Mouse (Mus musculus): Measurements from ENCODE around the gene Pcdh7. TPM values are rescaled to one million over a fixed set of nuclear protein-coding genes. Genes with fewer than 3 reads are reported as not detected.

Pcdh7 gene
- polyA plus RNA-seq, 1 experiment from 2014 or later: 7.4 TPM

DNA sequence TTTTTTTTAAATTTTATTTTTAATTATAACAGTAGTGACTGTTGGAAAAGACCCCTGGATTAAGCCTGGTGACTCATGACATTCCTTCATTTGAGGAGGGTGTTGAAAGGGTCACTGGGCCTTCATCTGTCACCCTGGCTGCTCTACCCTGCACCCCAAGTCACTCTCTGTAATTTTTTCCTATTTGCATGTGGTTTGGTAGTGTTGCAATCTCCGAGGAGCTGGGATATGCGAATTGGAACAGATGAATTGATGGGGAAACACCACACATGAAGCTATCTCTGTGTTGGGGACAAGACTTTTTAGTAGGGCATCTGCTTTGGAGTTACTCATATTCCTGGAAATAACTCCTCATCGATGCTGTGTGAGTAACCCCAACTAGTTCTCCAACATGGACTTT is 146.5 kb downstream of the Pcdh7 start:
- no peak overlapping the region for H3K4me3 ChIP-seq (ENCODE audit: low read depth, low read length)
- H3K27me3 ChIP-seq (ENCODE audit: control insufficient read depth, insufficient read depth, low read length): no peaks in the 10 kb centered on the region
- no peaks in the 10 kb centered on the region for H3K9me3 ChIP-seq (replicated peaks; ENCODE audit: control insufficient read depth, low read length)
- ATAC-seq (replicated peaks; ENCODE audit: insufficient number of reproducible peaks, low FRiP score, low TSS enrichment, low read depth): no peak
- H3K4me2 ChIP-seq (ENCODE audit: low read depth, low read length): no peak overlapping the region
- H3K36me3 ChIP-seq (replicated peaks; ENCODE audit: control insufficient read depth, insufficient read depth, low read depth, low read length): no peaks in the 10 kb centered on the region
- no peak for DNase-seq (ENCODE audit: low spot score)
- H3K27ac ChIP-seq (replicated peaks; ENCODE audit: low read depth, low read length): no peak overlapping the region
- 92% methylated on average over 3 of the region's 3 CpGs for WGBS
- H3K9ac ChIP-seq (replicated peaks; ENCODE audit: low read length): no peak overlapping the region
- no peaks in the 10 kb centered on the region for H3K4me1 ChIP-seq (ENCODE audit: control insufficient read depth, insufficient read depth, low read length)

DNA sequence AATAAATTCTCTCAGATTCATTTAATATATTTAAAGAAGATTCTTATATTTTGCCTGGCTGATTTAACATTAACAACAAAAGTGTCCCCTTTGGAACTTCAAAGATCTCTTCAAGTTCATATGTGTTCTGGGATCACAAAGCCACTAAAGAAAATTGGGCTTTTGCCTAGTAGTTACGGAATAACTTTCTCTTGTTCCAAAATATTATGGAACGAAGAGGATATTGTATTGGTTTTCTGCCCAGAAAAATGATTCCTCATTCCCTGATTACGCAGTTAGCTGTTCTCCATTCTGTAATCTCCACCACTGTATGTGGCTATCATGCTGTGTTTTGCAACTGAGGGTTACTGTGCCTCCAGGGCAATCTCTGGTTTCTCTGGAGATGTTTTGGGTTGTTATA is 147.5 kb downstream of the Pcdh7 start:
- H3K4me3 ChIP-seq (ENCODE audit: low read depth, low read length): no peak overlapping the region
- DNase-seq (ENCODE audit: low spot score): no peak
- no peaks in the 10 kb centered on the region for H3K27me3 ChIP-seq (ENCODE audit: control insufficient read depth, insufficient read depth, low read length)
- H3K27ac ChIP-seq (replicated peaks; ENCODE audit: low read depth, low read length): no peak overlapping the region
- no peak overlapping the region for H3K9ac ChIP-seq (replicated peaks; ENCODE audit: low read length)
- no peaks in the 10 kb centered on the region for H3K4me1 ChIP-seq (ENCODE audit: control insufficient read depth, insufficient read depth, low read length)
- H3K9me3 ChIP-seq (replicated peaks; ENCODE audit: control insufficient read depth, low read length): no peaks in the 10 kb centered on the region
- 79% methylated on average over 3 of the region's 3 CpGs for WGBS
- no peaks in the 10 kb centered on the region for H3K36me3 ChIP-seq (replicated peaks; ENCODE audit: control insufficient read depth, insufficient read depth, low read depth, low read length)
- no peak overlapping the region for H3K4me2 ChIP-seq (ENCODE audit: low read depth, low read length)
- ATAC-seq (replicated peaks; ENCODE audit: insufficient number of reproducible peaks, low FRiP score, low TSS enrichment, low read depth): no peak

DNA sequence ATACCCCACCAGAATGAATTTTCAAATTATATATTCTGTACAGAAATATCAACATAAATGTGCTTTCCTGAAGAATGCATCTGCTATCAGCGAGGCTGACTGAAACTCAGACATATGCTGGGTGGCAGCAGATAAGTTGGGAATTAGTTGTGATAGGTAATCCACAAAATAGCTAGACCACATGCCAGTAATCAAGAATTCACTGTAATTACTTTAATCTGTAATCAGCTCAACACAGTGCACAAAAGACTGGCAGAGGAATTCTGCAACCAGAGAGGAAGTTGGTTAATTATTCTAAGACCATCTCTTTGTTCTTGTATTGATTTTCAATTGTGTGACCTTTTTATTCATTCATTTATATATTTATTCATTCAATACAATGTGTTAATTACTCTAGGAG is 148.3 kb downstream of the Pcdh7 start:
- no peak overlapping the region for H3K9ac ChIP-seq (replicated peaks; ENCODE audit: low read length)
- H3K4me3 ChIP-seq (ENCODE audit: low read depth, low read length): no peak overlapping the region
- no peak for ATAC-seq (replicated peaks; ENCODE audit: insufficient number of reproducible peaks, low FRiP score, low TSS enrichment, low read depth)
- 58% methylated on average over 1 of the region's 1 CpGs for whole genome bisulfite sequencing
- H3K27me3 ChIP-seq (ENCODE audit: control insufficient read depth, insufficient read depth, low read length): no peaks in the 10 kb centered on the region
- H3K4me1 ChIP-seq (ENCODE audit: control insufficient read depth, insufficient read depth, low read length): no peaks in the 10 kb centered on the region
- H3K9me3 ChIP-seq (replicated peaks; ENCODE audit: control insufficient read depth, low read length): no peaks in the 10 kb centered on the region
- DNase-seq (ENCODE audit: low spot score): no peak
- no peak overlapping the region for H3K4me2 ChIP-seq (ENCODE audit: low read depth, low read length)
- no peak overlapping the region for H3K27ac ChIP-seq (replicated peaks; ENCODE audit: low read depth, low read length)
- H3K36me3 ChIP-seq (replicated peaks; ENCODE audit: control insufficient read depth, insufficient read depth, low read depth, low read length): no peaks in the 10 kb centered on the region

DNA sequence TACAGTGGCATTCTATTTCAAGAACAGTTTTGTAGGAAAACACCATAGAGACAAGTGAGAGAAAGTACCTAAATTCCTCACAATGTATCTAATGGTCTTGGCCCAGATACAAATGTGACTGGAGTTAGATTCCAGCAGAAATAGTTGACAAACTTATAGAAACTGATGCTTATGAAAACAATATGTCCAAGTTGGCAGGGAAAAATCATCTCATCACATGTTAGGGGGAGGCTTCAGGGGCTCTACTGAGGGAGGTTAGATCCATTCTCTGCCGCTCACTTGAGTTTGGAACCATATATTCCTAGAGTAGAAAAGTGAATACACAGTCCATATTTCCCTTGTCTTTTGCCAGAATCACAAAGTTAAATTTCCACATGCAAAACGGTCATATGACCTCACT is 150.1 kb downstream of the Pcdh7 start:
- H3K4me3 ChIP-seq (ENCODE audit: low read depth, low read length): no peak overlapping the region
- 70% methylated on average over 2 of the region's 2 CpGs for WGBS
- no peak overlapping the region for H3K9ac ChIP-seq (replicated peaks; ENCODE audit: low read length)
- H3K36me3 ChIP-seq (replicated peaks; ENCODE audit: control insufficient read depth, insufficient read depth, low read depth, low read length): no peaks in the 10 kb centered on the region
- DNase-seq (ENCODE audit: low spot score) (no peak), ATAC-seq (replicated peaks; ENCODE audit: insufficient number of reproducible peaks, low FRiP score, low TSS enrichment, low read depth) (no peak)
- H3K4me2 ChIP-seq (ENCODE audit: low read depth, low read length): no peak overlapping the region
- H3K27ac ChIP-seq (replicated peaks; ENCODE audit: low read depth, low read length): no peak overlapping the region
- H3K9me3 ChIP-seq (replicated peaks; ENCODE audit: control insufficient read depth, low read length): no peaks in the 10 kb centered on the region
- H3K27me3 ChIP-seq (ENCODE audit: control insufficient read depth, insufficient read depth, low read length): no peaks in the 10 kb centered on the region
- no peaks in the 10 kb centered on the region for H3K4me1 ChIP-seq (ENCODE audit: control insufficient read depth, insufficient read depth, low read length)

DNA sequence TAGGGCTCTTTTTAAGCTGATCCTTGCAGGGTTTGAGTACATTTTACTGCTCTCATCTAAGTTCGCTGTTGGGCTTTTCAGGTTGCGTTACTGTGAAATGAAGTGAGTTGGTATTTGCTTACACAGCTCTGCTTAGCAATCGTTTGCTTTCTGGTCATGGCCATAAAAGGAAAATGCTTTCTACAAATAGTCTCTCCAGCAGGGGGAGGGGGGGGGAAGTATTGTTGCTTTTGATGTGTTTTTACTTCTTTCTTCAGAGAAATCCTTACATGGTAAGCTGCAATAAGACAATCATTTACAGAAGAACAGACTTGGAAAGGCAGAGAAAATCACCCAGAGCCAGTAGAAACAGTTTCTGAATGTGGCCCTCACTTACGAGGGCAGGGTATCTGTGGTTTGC is 150.9 kb downstream of the Pcdh7 start:
- Histone ChIP-seq H3K36me3 (replicated peaks; ENCODE audit: control insufficient read depth, insufficient read depth, low read depth, low read length) (no peaks in the 10 kb centered on the region), H3K27ac (replicated peaks; ENCODE audit: low read depth, low read length) (no peak overlapping the region), H3K4me3 (ENCODE audit: low read depth, low read length) (no peak overlapping the region), H3K9me3 (replicated peaks; ENCODE audit: control insufficient read depth, low read length) (no peaks in the 10 kb centered on the region), H3K27me3 (ENCODE audit: control insufficient read depth, insufficient read depth, low read length) (no peaks in the 10 kb centered on the region), H3K9ac (replicated peaks; ENCODE audit: low read length) (no peak overlapping the region), H3K4me2 (ENCODE audit: low read depth, low read length) (no peak overlapping the region), H3K4me1 (ENCODE audit: control insufficient read depth, insufficient read depth, low read length) (no peaks in the 10 kb centered on the region)
- ATAC-seq (replicated peaks; ENCODE audit: insufficient number of reproducible peaks, low FRiP score, low TSS enrichment, low read depth) (no peak), DNase-seq (ENCODE audit: low spot score) (peak; percentile 22)
- 49% methylated on average over 4 of the region's 4 CpGs for WGBS

DNA sequence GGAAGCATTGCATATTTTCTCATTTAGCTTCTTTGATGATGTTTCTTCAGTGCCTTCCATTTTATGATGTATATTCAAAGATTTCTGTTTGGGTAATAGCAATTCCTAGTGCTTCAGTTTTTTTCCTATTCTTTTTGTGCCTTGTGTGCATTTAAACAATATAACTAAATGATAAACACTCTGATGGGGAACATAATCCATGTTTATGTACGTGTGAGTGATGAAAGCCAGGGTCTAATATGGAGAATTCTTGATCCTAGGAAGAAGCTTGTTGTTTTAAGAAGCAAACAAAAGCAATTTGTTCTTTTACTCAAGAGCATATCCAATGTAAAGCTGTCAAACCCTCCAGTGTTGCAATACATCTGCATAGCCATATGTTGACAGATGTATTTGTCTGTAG is 153.0 kb downstream of the Pcdh7 start:
- Histone ChIP-seq H3K27ac (replicated peaks; ENCODE audit: low read depth, low read length) (no peak overlapping the region), H3K4me3 (ENCODE audit: low read depth, low read length) (no peak overlapping the region), H3K9ac (replicated peaks; ENCODE audit: low read length) (no peak overlapping the region), H3K9me3 (replicated peaks; ENCODE audit: control insufficient read depth, low read length) (no peaks in the 10 kb centered on the region), H3K27me3 (ENCODE audit: control insufficient read depth, insufficient read depth, low read length) (no peaks in the 10 kb centered on the region), H3K36me3 (replicated peaks; ENCODE audit: control insufficient read depth, insufficient read depth, low read depth, low read length) (no peaks in the 10 kb centered on the region), H3K4me1 (ENCODE audit: control insufficient read depth, insufficient read depth, low read length) (no peaks in the 10 kb centered on the region), H3K4me2 (ENCODE audit: low read depth, low read length) (no peak overlapping the region)
- no peak for ATAC-seq (replicated peaks; ENCODE audit: insufficient number of reproducible peaks, low FRiP score, low TSS enrichment, low read depth)
- DNase-seq (ENCODE audit: low spot score): no peak
- 63% methylated on average over 1 of the region's 1 CpGs for WGBS

DNA sequence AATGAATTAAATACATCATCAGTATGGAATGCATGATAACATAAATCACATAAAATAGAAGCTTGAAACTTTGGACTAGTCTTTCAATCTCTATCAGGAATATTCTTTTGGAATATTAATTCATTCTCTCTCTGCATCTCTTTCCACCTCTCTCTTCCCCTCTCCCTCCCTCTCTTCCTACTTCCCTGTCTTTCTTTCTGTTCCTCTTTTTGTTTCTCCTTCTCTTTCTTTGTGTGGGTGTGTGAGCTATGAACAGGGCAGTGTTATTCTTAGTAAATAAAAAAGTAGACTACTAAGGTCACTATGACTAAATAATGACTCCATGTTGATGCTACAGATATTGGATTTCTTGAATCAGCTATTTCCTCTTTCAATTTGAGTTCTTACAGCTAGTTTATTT is 167.2 kb downstream of the Pcdh7 start:
- ATAC-seq (replicated peaks; ENCODE audit: insufficient number of reproducible peaks, low FRiP score, low TSS enrichment, low read depth): no peak
- H3K9me3 ChIP-seq (replicated peaks; ENCODE audit: control insufficient read depth, low read length): no peaks in the 10 kb centered on the region

DNA sequence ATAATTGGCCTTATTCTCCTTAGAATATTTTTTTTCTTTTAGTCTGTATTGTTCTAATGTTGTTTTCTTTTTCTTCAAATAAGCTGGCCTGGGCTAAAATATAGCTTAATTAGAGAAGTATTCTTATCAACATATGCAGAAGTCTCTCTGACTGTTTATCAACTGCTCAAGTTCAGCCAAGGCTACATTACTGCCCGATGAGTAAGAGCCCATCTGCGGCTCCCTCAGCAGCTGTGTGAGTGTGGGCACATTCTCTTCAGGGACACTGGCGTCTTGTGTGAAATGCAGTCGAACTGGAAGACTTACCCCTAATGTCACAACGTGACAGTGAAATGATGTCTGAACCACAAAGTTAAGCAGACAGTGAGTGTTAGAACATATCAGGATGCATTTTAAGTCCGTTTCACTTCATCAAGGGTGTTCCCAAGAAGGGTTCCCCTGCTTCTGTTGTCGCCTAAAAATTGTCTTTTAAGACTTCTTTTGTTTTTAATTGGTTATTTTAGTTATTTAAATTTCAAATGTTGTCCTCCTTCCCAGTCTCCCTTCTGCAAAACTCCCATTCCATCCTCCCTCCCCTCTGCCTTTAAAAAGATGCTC is 181.3 kb downstream of the Pcdh7 start:
- Histone ChIP-seq H3K4me1 (ENCODE audit: control insufficient read depth, insufficient read depth, low read length) (no peaks in the 10 kb centered on the region), H3K4me2 (ENCODE audit: low read depth, low read length) (no peak overlapping the region), H3K27me3 (ENCODE audit: control insufficient read depth, insufficient read depth, low read length) (no peaks in the 10 kb centered on the region), H3K9ac (replicated peaks; ENCODE audit: low read length) (no peak overlapping the region), H3K36me3 (replicated peaks; ENCODE audit: control insufficient read depth, insufficient read depth, low read depth, low read length) (no peaks in the 10 kb centered on the region), H3K9me3 (replicated peaks; ENCODE audit: control insufficient read depth, low read length) (no peaks in the 10 kb centered on the region), H3K4me3 (ENCODE audit: low read depth, low read length) (no peak overlapping the region), H3K27ac (replicated peaks; ENCODE audit: low read depth, low read length) (no peak overlapping the region)
- no peak for DNase-seq (ENCODE audit: low spot score)
- 81% methylated on average over 7 of the region's 7 CpGs for WGBS
- ATAC-seq (replicated peaks; ENCODE audit: insufficient number of reproducible peaks, low FRiP score, low TSS enrichment, low read depth): no peak

More for the DNA sequence above, 167.2 kb downstream of the Pcdh7 start:
- Histone ChIP-seq H3K4me1 (ENCODE audit: control insufficient read depth, insufficient read depth, low read length) (no peaks in the 10 kb centered on the region), H3K27me3 (ENCODE audit: control insufficient read depth, insufficient read depth, low read length) (no peaks in the 10 kb centered on the region), H3K4me3 (ENCODE audit: low read depth, low read length) (no peak overlapping the region), H3K4me2 (ENCODE audit: low read depth, low read length) (no peak overlapping the region), H3K9ac (replicated peaks; ENCODE audit: low read length) (no peak overlapping the region), H3K27ac (replicated peaks; ENCODE audit: low read depth, low read length) (no peak overlapping the region), H3K36me3 (replicated peaks; ENCODE audit: control insufficient read depth, insufficient read depth, low read depth, low read length) (no peaks in the 10 kb centered on the region)
- DNase-seq (ENCODE audit: low spot score): no peak
